Mouse (Mus musculus): Measurements from ENCODE around the gene Exosc7.

The Exosc7 gene

GRCm38 (mm10) chr9:123139887-123140614 is 27.0 kb downstream of the Exosc7 start:
- no peak for DNase-seq

- DNase-seq = no peak
These were observed 35.4 kb downstream of the Exosc7 start for GRCm38 (mm10) chr9:123148430-123148829.

GRCm38 (mm10) chr9:123150241-123151020 is 37.4 kb downstream of the Exosc7 start, which contains the start of gene Clec3b:
TSS of gene Clec3b (plus strand) at chr9:123150946.
- no peak for DNase-seq

- DNase-seq = no peak
These were observed 38.5 kb downstream of the Exosc7 start for GRCm38 (mm10) chr9:123151561-123151960.

GRCm38 (mm10) chr9:123152026-123152425 is 39.0 kb downstream of the Exosc7 start:
- DNase-seq = no peak

GRCm38 (mm10) chr9:123153121-123153520 is 40.1 kb downstream of the Exosc7 start:
- DNase-seq = no peak

GRCm38 (mm10) chr9:123156910-123157361 is 43.9 kb downstream of the Exosc7 start:
- DNase-seq = peak; percentile 49 to 70

- no peak for DNase-seq
These were observed 44.7 kb downstream of the Exosc7 start for GRCm38 (mm10) chr9:123157699-123158098.

- DNase-seq = no peak
These were observed 45.3 kb downstream of the Exosc7 start for GRCm38 (mm10) chr9:123158125-123158836.

- no peak for DNase-seq
These were observed 46.3 kb downstream of the Exosc7 start for GRCm38 (mm10) chr9:123159330-123159729.

- DNase-seq = no peak
These were observed 48.8 kb downstream of the Exosc7 start for GRCm38 (mm10) chr9:123161792-123162191.

GRCm38 (mm10) chr9:123162985-123163694 is 50.1 kb downstream of the Exosc7 start:
- no peak for DNase-seq

GRCm38 (mm10) chr9:123165781-123166443 is 52.9 kb downstream of the Exosc7 start:
- no peak for DNase-seq

GRCm38 (mm10) chr9:123173760-123174159 is 60.7 kb downstream of the Exosc7 start:
- DNase-seq = no peak

- no peak for DNase-seq
These were observed 61.3 kb downstream of the Exosc7 start for GRCm38 (mm10) chr9:123174356-123174755.

GRCm38 (mm10) chr9:123177380-123178048 is 64.5 kb downstream of the Exosc7 start:
- no peak for DNase-seq

- DNase-seq = no peak
These were observed 67.0 kb downstream of the Exosc7 start for GRCm38 (mm10) chr9:123180003-123180402.

- DNase-seq = no peak
These were observed 70.2 kb downstream of the Exosc7 start for GRCm38 (mm10) chr9:123183226-123183625.

- DNase-seq = no peak
These were observed 72.5 kb downstream of the Exosc7 start for GRCm38 (mm10) chr9:123185546-123185945.
